Mouse (Mus musculus) liver, embryonic 11.5 days (tissue): ENCODE results near the gene Ciao1. TPM values are rescaled to one million over a fixed set of nuclear protein-coding genes. Genes with fewer than 3 reads are reported as not detected.
"Not testable (repeated sequence)": the region's sequence is repeated elsewhere in the genome, so short reads cannot be mapped to it uniquely, and the experiment has no call there.

ENCODE experiments used
- ATAC-seq: fragments of 200-750 bp; cut with Nextera tagmentation; replicated peaks from 2 replicates; pipeline ENCODE4 v1.8.0; 2017; ENCODE audit warnings: moderate number of reproducible peaks, mild to moderate bottlenecking, moderate TSS enrichment, moderate library complexity; ENCODE audit not compliant: low FRiP score
- DNase-seq: peaks from one replicate; pipeline ENCODE4 v3.0.0-alpha.2; 2017; ENCODE audit warnings: low spot score
- H3K27ac ChIP-seq: fragments of 300-500 bp; sonication (generic); 2 replicates; pipeline ENCODE4 v1.5.1; 2014; ENCODE audit warnings: mild to moderate bottlenecking, low read depth, low read length, control low read depth
- H3K27me3 ChIP-seq: fragments of 300-500 bp; sonication (generic); replicated peaks from 2 replicates; pipeline ENCODE4 v1.6.1; 2014; ENCODE audit warnings: low read length, mixed read lengths; ENCODE audit not compliant: control insufficient read depth, insufficient read depth
- H3K36me3 ChIP-seq: fragments of 300-500 bp; sonication (generic); 2 replicates; pipeline ENCODE4 v1.6.1; 2014; ENCODE audit warnings: mild to moderate bottlenecking, low read length, moderate library complexity, mixed read lengths; ENCODE audit not compliant: control insufficient read depth, insufficient read depth
- H3K4me1 ChIP-seq: fragments of 300-500 bp; sonication (generic); replicated peaks from 2 replicates; pipeline ENCODE4 v1.6.1; 2014; ENCODE audit warnings: low read length, mixed read lengths; ENCODE audit not compliant: control insufficient read depth, insufficient read depth
- H3K4me2 ChIP-seq: fragments of 300-500 bp; sonication (generic); 2 replicates; pipeline ENCODE4 v1.6.1; 2014; ENCODE audit warnings: mild to moderate bottlenecking, control low read depth, moderate library complexity
- H3K4me3 ChIP-seq: fragments of 300-500 bp; sonication (generic); 2 replicates; pipeline ENCODE4 v1.5.1; 2014; ENCODE audit warnings: low read depth, low read length, control low read depth
- H3K9ac ChIP-seq: fragments of 300-500 bp; sonication (generic); 2 replicates; pipeline ENCODE4 v1.6.1; 2014; ENCODE audit warnings: low read depth, low read length, control low read depth
- H3K9me3 ChIP-seq: fragments of 300-500 bp; sonication (generic); 2 replicates; pipeline ENCODE4 v1.6.1; 2016; ENCODE audit warnings: low read length, inconsistent platforms, mixed read lengths; ENCODE audit not compliant: control insufficient read depth
- WGBS: fragments of 180-500 bp; shearing (Covaris S2); extraction: QIAGEN DNeasy Blood & Tissue Kit; methylation state at CpG from one replicate; pipeline ENCODE4 v1.1.7; 2014; 5-methylcytosine and 5-hydroxymethylcytosine counted together
- polyA plus RNA-seq: library from polyadenylated mRNA; unstranded; fragments of >200 nt; fragmentation: Nextera tagmentation; extraction: Ambion mirVana; gene quantifications from 2 replicates; pipeline ENCODE4 v1.2.1, GENCODE M21; 2014

The Ciao1 gene
- polyA plus RNA-seq, 1 experiment from 2014 or later = 72.1 TPM

GRCm38 (mm10) chr2:127217746-127218145 is 29.9 kb downstream of the Ciao1 start:
- H3K4me3 ChIP-seq = no peak overlapping the region
- H3K36me3 ChIP-seq = peaks cover 63% of the 10 kb centered on the region
- no peaks in the 10 kb centered on the region for H3K4me1 ChIP-seq
- no peak overlapping the region for H3K27ac ChIP-seq
- 95% methylated on average over 5 of the region's 5 CpGs for WGBS
- ATAC-seq = no peak
- no peak for DNase-seq
- no peaks in the 10 kb centered on the region for H3K27me3 ChIP-seq
- H3K9ac ChIP-seq = no peak overlapping the region
- no peak overlapping the region for H3K4me2 ChIP-seq
- no peaks in the 10 kb centered on the region for H3K9me3 ChIP-seq

GRCm38 (mm10) chr2:127210701-127211100 is 36.9 kb downstream of the Ciao1 start:
- Histone ChIP-seq H3K27ac (no peak overlapping the region), H3K4me2 (no peak overlapping the region), H3K4me3 (no peak overlapping the region), H3K9me3 (no peaks in the 10 kb centered on the region), H3K4me1 (peaks cover 6% of the 10 kb centered on the region; the same call in 1 of the 2 replicates), H3K27me3 (no peaks in the 10 kb centered on the region), H3K36me3 (peaks cover 39% of the 10 kb centered on the region), H3K9ac (no peak overlapping the region)
- DNase-seq (no peak), ATAC-seq (no peak)
- WGBS = 90% methylated on average over 11 of the region's 11 CpGs

- 0% methylated on average over 17 of the region's 17 CpGs for whole genome bisulfite sequencing
- H3K4me2 ChIP-seq = peak overlapping the region; percentile 84
- H3K27me3 ChIP-seq = no peaks in the 10 kb centered on the region
- H3K9ac ChIP-seq = peak overlapping the region; percentile 86
- no peaks in the 10 kb centered on the region for H3K9me3 ChIP-seq
- peaks cover 24% of the 10 kb centered on the region for H3K36me3 ChIP-seq
- ATAC-seq (no peak; the same call in 1 of the 2 replicates), DNase-seq (no peak)
- H3K4me3 ChIP-seq = peak overlapping the region; percentile 94
- peaks cover 6% of the 10 kb centered on the region; the same call in 1 of the 2 replicates for H3K4me1 ChIP-seq
- peak overlapping the region; percentile 65 for H3K27ac ChIP-seq
Measured at GRCm38 (mm10) chr2:127208452-127208769, 39.2 kb downstream of the Ciao1 start.

GRCm38 (mm10) chr2:127207547-127208451 is 39.8 kb downstream of the Ciao1 start, which contains the start of the genes 1810024B03Rik and Snrnp200:
1810024B03Rik (minus strand) TSS chr2:127208280.
Snrnp200 (plus strand) TSS chr2:127208386.
- Histone ChIP-seq H3K9me3 (no peaks in the 10 kb centered on the region), H3K4me3 (peak within 1 kb of the TSS; percentile 94), H3K27me3 (no peaks in the 10 kb centered on the region), H3K9ac (peak within 1 kb of the TSS; percentile 86), H3K4me2 (peak within 1 kb of the TSS; percentile 84), H3K27ac (peak within 1 kb of the TSS; percentile 65), H3K4me1 (peaks cover 6% of the 10 kb centered on the region; the same call in 1 of the 2 replicates), H3K36me3 (peaks cover 26% of the 10 kb centered on the region)
- WGBS = 8% methylated on average over 36 of the region's 36 CpGs
- peak; percentile 89 for DNase-seq
- peak; percentile 94 for ATAC-seq

GRCm38 (mm10) chr2:127206916-127207315 is 40.7 kb downstream of the Ciao1 start:
- 81% methylated on average over 2 of the region's 2 CpGs for WGBS
- peaks cover 24% of the 10 kb centered on the region for H3K36me3 ChIP-seq
- peak overlapping the region; percentile 94 for H3K4me3 ChIP-seq
- no peaks in the 10 kb centered on the region for H3K27me3 ChIP-seq
- peak overlapping the region; percentile 84 for H3K4me2 ChIP-seq
- H3K9ac ChIP-seq = no peak overlapping the region
- ATAC-seq (no peak), DNase-seq (no peak)
- H3K9me3 ChIP-seq = no peaks in the 10 kb centered on the region
- peaks cover 6% of the 10 kb centered on the region; the same call in 1 of the 2 replicates for H3K4me1 ChIP-seq
- no peak overlapping the region for H3K27ac ChIP-seq

- not testable (repeated sequence) for H3K27ac ChIP-seq, ATAC-seq, H3K4me1 ChIP-seq, H3K4me3 ChIP-seq, H3K9ac ChIP-seq, H3K27me3 ChIP-seq, DNase-seq, H3K4me2 ChIP-seq, H3K9me3 ChIP-seq
- 84% methylated on average over 4 of the region's 4 CpGs for WGBS
- peaks cover 16% of the 10 kb centered on the region for H3K36me3 ChIP-seq
Measured at GRCm38 (mm10) chr2:127205936-127206335, 41.7 kb downstream of the Ciao1 start.

GRCm38 (mm10) chr2:127204932-127205331 is 42.7 kb downstream of the Ciao1 start:
- Histone ChIP-seq H3K9ac (no peak overlapping the region), H3K4me3 (no peak overlapping the region), H3K9me3 (no peaks in the 10 kb centered on the region), H3K4me2 (no peak overlapping the region), H3K27ac (no peak overlapping the region), H3K27me3 (no peaks in the 10 kb centered on the region), H3K4me1 (peaks cover 6% of the 10 kb centered on the region; the same call in 1 of the 2 replicates), H3K36me3 (peaks cover 17% of the 10 kb centered on the region; the same call in 1 of the 2 replicates)
- no peak for ATAC-seq
- DNase-seq = no peak
- 25% methylated on average over 3 of the region's 3 CpGs for WGBS
